Comparison of ENCODE assay signal across 8 mouse cellular contexts in genomic region chr4:59034325-59034917, GRCm38 (mm10). TPM values are rescaled to one million over a fixed set of nuclear protein-coding genes. Genes with fewer than 3 reads are reported as not detected.
DNase-seq lines count a peak whose midpoint lies in the region; ATAC-seq lines count a peak whose summit lies in the region.

No protein-coding gene starts in this region.

- peaks cover 5% of the 10 kb centered on the region for H3K36me3 ChIP-seq in embryonic facial prominence, embryonic 15.5 days
- peaks cover 5% of the 10 kb centered on the region; the same call in 1 of the 2 replicates for H3K36me3 ChIP-seq in limb, embryonic 15.5 days

- peaks cover 12% of the 10 kb centered on the region for H3K4me1 ChIP-seq in embryonic facial prominence, embryonic 15.5 days
- H3K4me1 ChIP-seq in limb, embryonic 15.5 days, result peaks cover 11% of the 10 kb centered on the region; the same call in 1 of the 2 replicates

- WGBS in embryonic facial prominence, embryonic 15.5 days, result 71% methylated on average over 10 of the region's 10 CpGs
- 72% methylated on average over 10 of the region's 10 CpGs for WGBS in limb, embryonic 15.5 days

- no peak overlapping the region for H3K27ac ChIP-seq in embryonic facial prominence, embryonic 15.5 days (replicated peaks)
- no peak overlapping the region for H3K27ac ChIP-seq in limb, embryonic 15.5 days

- no peaks in the 10 kb centered on the region for H3K27me3 ChIP-seq in embryonic facial prominence, embryonic 15.5 days
- H3K27me3 ChIP-seq in limb, embryonic 15.5 days, result no peaks in the 10 kb centered on the region

- H3K9ac ChIP-seq in embryonic facial prominence, embryonic 15.5 days, result no peak overlapping the region
- H3K9ac ChIP-seq in limb, embryonic 15.5 days, result no peak overlapping the region

- H3K9me3 ChIP-seq in embryonic facial prominence, embryonic 15.5 days (replicated peaks), result no peaks in the 10 kb centered on the region
- no peaks in the 10 kb centered on the region for H3K9me3 ChIP-seq in limb, embryonic 15.5 days

- no peak for ATAC-seq in embryonic facial prominence, embryonic 15.5 days (ENCODE audit: insufficient number of reproducible peaks, low FRiP score, low TSS enrichment, low read depth)
- no peak for ATAC-seq in limb, embryonic 15.5 days (ENCODE audit: insufficient number of reproducible peaks, low FRiP score, low TSS enrichment, low read depth)
- ATAC-seq in megakaryocyte progenitor cell, adult 5-6 weeks (replicated peaks; ENCODE audit: poor library complexity), result no peak
- ATAC-seq in frontal cortex, adult (ENCODE audit: low TSS enrichment), result no peak

- H3K4me2 ChIP-seq in embryonic facial prominence, embryonic 15.5 days (replicated peaks), result peak overlapping the region; percentile 61
- H3K4me2 ChIP-seq in limb, embryonic 15.5 days, result peak overlapping the region; percentile 52

- H3K4me3 ChIP-seq in embryonic facial prominence, embryonic 15.5 days (replicated peaks), result peak overlapping the region; percentile 81
- peak overlapping the region; percentile 85 for H3K4me3 ChIP-seq in limb, embryonic 15.5 days

- intact Hi-C loops in left cerebral cortex, postnatal 4 days (cut with DNase I), result no loop called here

- peak; percentile 32 for DNase-seq in left cerebral cortex, postnatal 4 days
- no peak for DNase-seq in left cerebral cortex, adult 11 months (ENCODE audit: low spot score)
- DNase-seq in NIH3T3 (ENCODE audit: low read depth), result peak; percentile 10
- DNase-seq in gastrocnemius, postnatal 4 days (ENCODE audit: low spot score in 2 of 2), result no peak

RNA-seq across cellular contexts. Expression of gene Gng10, which starts 0.5 kb away (rescaled TPM):
- 100 to 1,000 TPM; 145 to 167 TPM for total RNA-seq in left cerebral cortex, postnatal 4 days (2021)
- 121 and 132 TPM in 2 replicates for polyA plus RNA-seq in embryonic facial prominence, embryonic 15.5 days (2015; fragmentation: Nextera tagmentation; extraction: Ambion mirVana)
- polyA plus RNA-seq in limb, embryonic 15.5 days (2015; fragmentation: Nextera tagmentation; extraction: Ambion mirVana), result 131 and 140 TPM in 2 replicates
- 168 and 189 TPM in 2 replicates for total RNA-seq in megakaryocyte progenitor cell, adult 5-6 weeks (2015)
- total RNA-seq in megakaryocyte progenitor cell, adult 5-6 weeks (2017), result 86.1 and 106 TPM in 2 replicates
- total RNA-seq in gastrocnemius, postnatal 4 days (2021), result 10 to 100 TPM; 46.1 to 50.7 TPM

RNA-seq across cellular contexts. Expression of gene Gm20503, which starts 31.4 kb away (rescaled TPM):
- 1 to 10 TPM in 1 of 2 experiments, not detected in 1; 2.3 TPM for total RNA-seq in left cerebral cortex, postnatal 4 days (2021)
- 17.7 and 23.8 TPM in 2 replicates for polyA plus RNA-seq in embryonic facial prominence, embryonic 15.5 days (2015; fragmentation: Nextera tagmentation; extraction: Ambion mirVana)
- polyA plus RNA-seq in limb, embryonic 15.5 days (2015; fragmentation: Nextera tagmentation; extraction: Ambion mirVana), result 17.7 and 19.6 TPM in 2 replicates
- total RNA-seq in megakaryocyte progenitor cell, adult 5-6 weeks (2015), result 0.22 TPM in 1 of 2 replicates, not detected in the other
- total RNA-seq in megakaryocyte progenitor cell, adult 5-6 weeks (2017), result not detected in 2 replicates
- 1 to 10 TPM in 1 of 2 experiments, not detected in 1; 5.3 TPM for total RNA-seq in gastrocnemius, postnatal 4 days (2021)

RNA-seq across cellular contexts. Expression of gene Dnajc25, which starts 39.6 kb away (rescaled TPM):
- 1 to 10 TPM; 8.4 to 8.8 TPM for total RNA-seq in left cerebral cortex, postnatal 4 days (2021)
- 14.2 and 16.2 TPM in 2 replicates for polyA plus RNA-seq in embryonic facial prominence, embryonic 15.5 days (2015; fragmentation: Nextera tagmentation; extraction: Ambion mirVana)
- polyA plus RNA-seq in limb, embryonic 15.5 days (2015; fragmentation: Nextera tagmentation; extraction: Ambion mirVana), result 15.0 and 18.7 TPM in 2 replicates
- total RNA-seq in megakaryocyte progenitor cell, adult 5-6 weeks (2015), result 24.8 and 25.3 TPM in 2 replicates
- 22.8 and 29.8 TPM in 2 replicates for total RNA-seq in megakaryocyte progenitor cell, adult 5-6 weeks (2017)
- 10 to 100 TPM; 15.8 to 17.4 TPM for total RNA-seq in gastrocnemius, postnatal 4 days (2021)

RNA-seq across cellular contexts. Expression of gene Ptgr1, which starts 47.5 kb away (rescaled TPM):
- 1 to 10 TPM; 5.4 to 6.2 TPM for total RNA-seq in left cerebral cortex, postnatal 4 days (2021)
- 28.1 and 29.3 TPM in 2 replicates for polyA plus RNA-seq in embryonic facial prominence, embryonic 15.5 days (2015; fragmentation: Nextera tagmentation; extraction: Ambion mirVana)
- polyA plus RNA-seq in limb, embryonic 15.5 days (2015; fragmentation: Nextera tagmentation; extraction: Ambion mirVana), result 39.3 and 41.0 TPM in 2 replicates
- total RNA-seq in megakaryocyte progenitor cell, adult 5-6 weeks (2015), result 72.7 and 81.7 TPM in 2 replicates
- total RNA-seq in megakaryocyte progenitor cell, adult 5-6 weeks (2017), result 59.6 and 66.6 TPM in 2 replicates
- total RNA-seq in gastrocnemius, postnatal 4 days (2021), result 10 to 100 TPM in 1 of 2 experiments, 1 to 10 TPM in 1; 8.4 to 10.3 TPM

Comparison
In these comparisons a context has a peak if more than half of its experiments do, and no peak if none do; other contexts are left out.
1. DNase-seq: peak in left cerebral cortex, postnatal 4 days (single experiment) and NIH3T3 (single experiment); none in left cerebral cortex, adult 11 months (single experiment) and gastrocnemius, postnatal 4 days (0 of 2).